Mouse (Mus musculus) common myeloid progenitor, adult 5-6 weeks (primary cell): ENCODE data around the gene Gucy2g. TPM values are rescaled to one million over a fixed set of nuclear protein-coding genes. Genes with fewer than 3 reads are reported as not detected.
"Not testable (repeated sequence)": the region's sequence is repeated elsewhere in the genome, so short reads cannot be mapped to it uniquely, and the experiment has no call there.

ENCODE experiments used
- ATAC-seq: replicated peaks from 2 replicates; pipeline ENCODE4 v1.8.0; 2016; ENCODE audit warnings: low read depth, mild to moderate bottlenecking, moderate TSS enrichment, inconsistent platforms; ENCODE audit not compliant: poor library complexity, severe bottlenecking
- total RNA-seq: library from RNA; stranded (forward); fragments of 200-1000, 187-1606 nt; gene quantifications from 2 replicates; pipeline ENCODE4 v1.2.3, GENCODE M21; 2017

Gucy2g gene
- total RNA-seq, 1 experiment from 2014 or later = 0.05 TPM

DNA sequence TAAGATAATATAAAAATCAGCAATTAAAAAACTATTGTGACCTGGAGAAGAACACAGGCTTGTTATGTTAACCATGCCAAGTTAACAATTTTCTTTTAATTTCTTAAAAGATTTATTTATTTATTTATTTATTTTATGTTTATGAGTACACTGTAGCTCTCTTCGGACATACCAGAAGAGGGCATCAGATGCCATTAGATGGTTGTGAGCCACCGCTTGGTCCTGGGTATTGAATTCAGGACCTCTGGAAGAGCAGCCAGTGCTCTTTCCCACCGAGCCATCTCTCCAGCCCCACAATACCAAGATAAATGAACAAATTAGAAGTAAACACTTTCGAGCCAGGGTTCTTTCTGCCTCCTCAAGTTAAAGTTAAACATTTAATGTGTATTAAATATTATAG, 32.4 kb downstream of the Gucy2g start:
- no peak for ATAC-seq

DNA sequence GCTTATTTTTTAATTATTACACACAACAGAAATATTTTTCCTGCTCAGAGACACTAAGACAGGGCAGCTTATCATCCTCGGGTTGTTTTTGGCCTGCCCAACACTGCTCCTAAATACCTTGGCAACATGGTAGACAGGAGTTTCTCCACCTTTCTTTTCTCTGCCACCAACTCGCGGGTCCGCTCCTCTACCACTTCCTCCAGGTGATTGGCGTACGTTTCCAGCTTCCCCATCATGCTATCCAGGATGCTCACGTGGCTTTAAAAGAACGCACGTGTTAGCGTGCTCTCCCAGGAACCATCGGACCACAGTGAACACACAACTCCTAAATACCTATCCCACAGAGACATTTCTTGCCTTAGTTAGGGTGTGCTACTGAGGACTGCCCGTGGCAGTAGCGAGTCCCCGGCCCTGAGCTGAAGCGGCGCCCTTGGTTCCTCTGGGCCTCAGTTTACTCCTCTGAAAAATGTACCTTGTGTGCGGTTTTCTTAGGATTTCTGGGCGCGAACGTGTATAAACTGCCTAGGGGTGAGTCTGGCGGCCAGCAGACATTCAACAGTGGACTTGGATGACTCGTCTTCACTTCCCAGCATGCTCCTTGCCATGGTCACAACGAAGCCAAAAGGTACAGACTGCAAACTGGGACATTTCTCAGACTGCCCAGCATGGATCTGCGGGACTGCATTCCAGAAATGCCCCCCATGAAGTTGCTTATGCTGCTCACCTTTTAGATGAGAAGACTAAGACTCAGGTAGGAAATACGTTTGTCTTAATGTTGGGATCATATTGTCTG, 33.1 kb downstream of the Gucy2g start:
- ATAC-seq = no peak

DNA sequence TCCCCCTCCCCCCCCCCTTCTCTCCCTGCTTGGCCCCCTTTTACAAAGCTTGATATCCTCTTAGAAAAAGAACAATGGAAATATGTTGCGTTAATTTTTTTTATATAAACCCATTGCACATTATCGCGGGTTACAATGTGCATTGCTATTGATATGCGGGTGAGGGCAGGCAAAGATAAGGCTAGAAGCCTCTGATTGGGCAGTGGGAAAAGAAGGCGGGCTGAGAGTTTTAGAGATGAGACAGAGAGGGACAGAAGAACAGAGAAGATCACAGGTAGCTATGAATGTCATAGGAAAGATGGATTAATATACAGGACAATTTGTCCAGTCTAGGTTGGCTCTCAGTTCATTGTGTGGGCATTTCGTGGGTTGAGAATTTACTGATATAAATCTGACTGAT, 33.8 kb downstream of the Gucy2g start:
- peak; percentile 54 for ATAC-seq

DNA sequence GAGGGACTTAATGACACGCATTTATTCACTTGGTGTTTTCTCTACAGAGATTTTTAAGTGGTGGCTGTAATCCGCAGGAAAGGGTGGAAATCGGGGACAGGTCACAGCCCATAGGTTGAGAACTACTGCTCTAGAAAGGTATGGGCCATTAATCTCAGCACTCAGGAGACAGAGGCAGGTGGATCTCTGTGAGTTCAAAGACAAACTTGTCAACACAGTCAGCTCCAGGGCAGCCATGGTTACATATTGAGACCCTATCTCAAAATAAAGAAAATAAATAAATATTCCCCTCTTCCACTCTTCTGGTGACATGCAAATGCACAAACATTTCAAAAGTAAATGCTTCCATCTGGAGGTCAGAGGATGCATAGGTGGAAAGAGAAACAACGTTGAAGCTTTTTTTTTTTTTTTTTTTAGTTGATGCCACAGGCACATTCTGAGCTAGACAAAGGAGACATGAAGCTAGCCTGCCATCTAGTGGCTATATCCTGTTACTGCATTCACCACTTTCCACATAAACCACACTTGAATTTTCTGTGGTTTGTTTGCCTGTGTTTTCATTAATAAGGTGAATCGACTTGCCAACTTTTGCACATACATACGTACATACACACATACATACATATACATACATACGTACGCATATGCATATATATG, 34.4 kb downstream of the Gucy2g start:
- peak; percentile 85 for ATAC-seq

DNA sequence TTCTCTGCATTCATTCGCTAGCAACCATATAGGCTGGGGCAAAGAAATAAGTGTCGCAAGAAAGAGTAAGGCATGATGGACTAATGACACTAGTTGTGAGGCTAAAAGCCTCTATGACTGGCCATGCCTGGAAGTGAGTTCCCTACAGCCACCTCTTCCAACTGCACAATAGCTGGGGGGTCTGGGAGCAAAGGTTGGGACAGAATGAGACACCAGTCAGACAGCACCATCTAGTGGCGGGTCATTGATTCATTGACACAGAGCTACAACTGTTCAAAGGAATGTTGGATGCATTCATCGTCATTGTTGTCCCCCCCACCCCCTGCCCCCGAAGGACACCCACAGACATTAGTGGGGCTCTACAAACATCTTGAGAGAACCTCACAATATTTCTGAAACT, 42.7 kb downstream of the Gucy2g start:
- peak; percentile 76 for ATAC-seq

DNA sequence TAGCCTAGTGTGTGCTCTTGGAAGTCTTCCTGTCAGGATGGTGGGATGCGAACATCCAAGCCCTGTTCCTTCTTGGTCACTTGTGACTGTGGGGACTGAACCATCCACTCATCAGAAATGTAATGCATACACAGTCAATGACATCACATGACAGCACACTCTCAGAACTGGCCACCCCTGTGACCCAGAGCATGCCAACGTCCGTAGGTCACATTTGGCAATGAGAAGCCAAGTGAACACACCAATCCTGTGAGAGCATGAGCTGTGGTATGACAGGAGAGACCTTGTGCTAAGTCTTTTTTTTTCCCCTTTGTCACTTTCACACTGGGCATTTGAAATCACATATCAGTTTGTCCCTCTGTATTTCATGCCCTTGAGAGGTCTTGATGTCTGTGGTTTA, 45.5 kb downstream of the Gucy2g start:
- no peak for ATAC-seq

DNA sequence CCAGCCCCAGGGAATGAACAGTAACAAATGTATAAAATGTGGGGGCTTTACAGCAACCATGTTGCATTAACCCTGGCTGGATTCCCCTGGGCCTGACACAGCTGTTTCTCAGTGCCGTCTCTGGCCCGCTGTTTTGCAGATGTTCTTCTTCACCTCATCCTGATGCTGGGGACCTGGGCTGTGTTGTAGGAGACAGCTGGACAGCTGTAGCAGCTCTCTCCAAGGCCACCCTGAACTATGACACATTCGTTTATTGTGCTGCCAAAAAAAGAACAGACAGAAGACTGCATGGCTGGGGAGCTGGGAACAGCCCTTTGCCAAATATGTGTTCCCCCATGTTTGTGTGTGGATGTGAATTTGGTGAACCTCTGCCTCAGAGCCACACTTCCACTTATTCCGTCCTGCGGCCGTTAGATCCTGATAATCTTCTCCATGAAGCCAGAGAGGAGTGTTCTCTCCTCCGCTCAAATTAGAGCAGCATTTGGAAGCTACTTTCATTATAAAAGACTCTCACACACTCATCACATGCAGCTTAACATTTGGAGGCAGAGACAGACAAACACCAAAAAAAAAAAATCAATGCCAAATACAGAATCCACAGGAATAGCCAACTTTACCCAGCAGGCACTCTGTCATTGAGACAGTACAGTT, 46.4 kb downstream of the Gucy2g start:
- no peak for ATAC-seq

DNA sequence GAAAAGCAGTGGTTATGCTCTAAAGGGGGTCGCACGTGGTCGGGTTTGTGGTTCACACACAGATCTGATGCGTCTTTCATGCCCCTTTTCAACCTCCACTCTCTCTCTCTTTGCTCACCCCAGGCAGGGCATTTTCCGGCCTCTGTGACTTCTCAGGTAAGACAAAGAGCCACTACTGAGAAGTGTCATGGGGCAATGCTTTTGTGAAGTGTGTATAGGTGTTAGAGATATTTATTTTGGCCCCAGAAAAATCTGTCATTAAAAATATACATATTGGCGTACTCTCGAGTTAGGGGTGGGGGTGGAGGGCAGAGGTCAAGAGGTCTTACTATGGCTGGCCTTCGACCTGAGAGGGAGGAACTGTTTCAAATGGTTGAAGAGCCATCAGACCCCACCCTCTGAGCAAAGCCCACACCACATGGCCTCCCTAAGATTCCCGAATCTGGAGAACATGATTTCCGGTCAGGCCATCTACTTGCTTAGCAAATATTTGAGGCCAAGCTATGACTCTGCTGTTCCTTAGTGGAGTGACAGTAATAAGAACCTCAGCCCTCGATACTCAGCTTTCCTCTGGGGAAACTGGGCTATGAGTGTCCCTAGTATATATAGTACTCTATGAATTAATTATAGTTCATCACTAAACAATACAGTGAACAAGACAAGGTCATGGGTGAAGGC, 47.2 kb downstream of the Gucy2g start:
- no peak for ATAC-seq

DNA sequence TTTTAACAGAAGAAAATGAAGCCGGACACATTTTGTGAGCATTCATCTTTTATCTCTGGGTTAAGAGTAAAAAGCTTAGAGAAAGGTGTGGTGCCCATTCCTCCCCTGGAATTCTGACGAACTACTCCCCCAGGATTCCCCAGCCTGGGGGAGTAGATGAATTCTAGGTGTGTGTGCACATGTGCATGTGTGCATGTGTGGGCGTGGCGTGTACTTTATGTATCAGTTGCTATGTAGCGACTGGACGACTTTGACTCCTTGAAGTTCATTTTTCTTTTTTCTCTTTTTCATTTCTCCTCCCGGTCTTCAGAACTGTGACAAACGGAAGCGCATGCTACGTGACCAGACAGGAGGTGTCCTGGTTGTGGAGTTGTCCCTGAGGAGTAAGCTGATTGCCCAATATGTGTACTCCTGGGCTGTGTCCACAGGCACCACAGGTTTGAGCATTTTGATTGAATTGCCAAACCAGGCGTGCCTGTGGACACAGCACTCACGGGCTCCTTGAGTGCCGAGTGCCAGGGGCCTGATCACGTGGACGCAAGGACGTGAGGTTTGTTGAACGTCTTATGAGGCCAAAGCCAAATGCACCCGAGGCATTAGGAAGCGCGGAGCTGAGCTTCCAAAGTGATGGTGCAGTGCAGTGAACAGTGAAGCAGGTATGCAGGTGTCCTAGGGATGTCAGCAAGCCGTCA, 48.6 kb downstream of the Gucy2g start:
- ATAC-seq = no peak

DNA sequence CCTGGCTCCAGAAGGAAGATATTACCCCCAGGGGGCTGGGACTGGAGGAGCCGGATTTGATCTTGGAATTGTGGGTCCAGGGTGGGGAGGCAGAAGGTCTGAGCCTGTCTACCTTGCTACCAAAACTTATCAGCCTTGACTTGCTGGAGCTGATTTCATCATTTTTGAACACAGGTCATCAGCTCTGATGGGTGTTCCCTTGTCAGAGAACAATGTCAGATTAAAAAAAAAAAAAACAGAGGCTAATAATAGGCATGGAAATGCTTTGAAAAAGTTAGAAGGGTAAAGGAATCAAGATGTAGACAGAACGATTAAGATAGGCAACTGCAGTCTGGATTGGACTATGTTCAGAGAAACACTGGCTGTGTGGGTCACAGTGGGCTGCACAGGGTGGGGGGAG, 49.4 kb downstream of the Gucy2g start:
- ATAC-seq = no peak

DNA sequence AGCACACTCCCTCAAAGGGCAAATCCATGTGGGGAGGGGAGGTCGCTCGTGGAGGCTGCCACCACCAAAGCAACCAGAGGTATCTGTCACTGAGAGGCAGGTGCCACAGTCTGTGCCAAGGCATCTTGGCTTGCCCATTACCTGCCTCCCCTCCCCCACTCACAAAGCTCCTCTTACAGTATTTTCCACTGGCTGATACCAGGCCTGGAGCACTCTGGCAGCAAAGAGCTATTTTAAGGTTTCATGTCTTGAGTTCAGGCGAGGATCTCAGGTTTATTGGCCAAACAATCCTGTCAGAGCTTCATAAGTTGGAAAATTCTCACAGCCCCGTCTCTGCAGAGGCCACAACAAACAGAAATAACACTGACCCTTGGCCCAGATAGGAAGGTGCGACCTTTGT, 51.0 kb downstream of the Gucy2g start:
- no peak for ATAC-seq

DNA sequence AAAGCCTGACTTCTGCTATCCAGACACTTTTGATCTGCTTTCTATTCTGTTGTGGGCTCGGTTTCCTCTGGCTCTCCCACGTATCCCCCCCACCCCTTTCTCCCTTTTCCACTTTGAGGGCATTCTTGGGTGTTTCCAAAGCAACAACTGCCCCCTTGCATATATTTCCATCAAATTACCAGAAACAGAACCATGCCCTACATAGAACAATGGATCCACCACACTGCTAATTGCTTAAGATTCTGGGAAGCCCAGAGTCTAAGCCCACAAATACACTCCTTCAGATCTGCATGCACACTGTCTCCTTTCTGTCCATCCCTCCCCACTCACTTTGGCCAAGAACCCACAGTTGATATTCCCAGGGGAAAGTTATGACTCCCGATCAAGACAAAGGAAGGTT, 55.4 kb downstream of the Gucy2g start:
- no peak for ATAC-seq

DNA sequence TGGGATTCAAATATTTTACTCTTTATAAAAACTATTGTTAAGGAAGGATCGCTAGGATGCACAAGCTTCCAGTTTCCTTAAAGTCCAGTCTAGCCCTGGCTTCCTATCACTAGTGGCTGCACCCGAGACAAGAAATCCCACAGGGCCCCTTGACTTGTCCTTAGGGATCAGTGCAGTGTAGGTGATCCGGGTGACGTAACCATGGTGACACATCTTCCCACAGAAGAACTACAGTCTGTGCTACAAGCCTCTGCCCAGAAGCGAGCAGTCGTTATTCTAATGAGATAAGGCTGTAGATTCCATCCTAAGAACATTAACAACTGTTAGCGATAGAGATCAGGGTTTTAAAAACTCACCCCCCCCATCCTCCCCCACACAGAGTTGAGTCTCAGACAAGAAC, 56.0 kb downstream of the Gucy2g start:
- no peak for ATAC-seq

DNA sequence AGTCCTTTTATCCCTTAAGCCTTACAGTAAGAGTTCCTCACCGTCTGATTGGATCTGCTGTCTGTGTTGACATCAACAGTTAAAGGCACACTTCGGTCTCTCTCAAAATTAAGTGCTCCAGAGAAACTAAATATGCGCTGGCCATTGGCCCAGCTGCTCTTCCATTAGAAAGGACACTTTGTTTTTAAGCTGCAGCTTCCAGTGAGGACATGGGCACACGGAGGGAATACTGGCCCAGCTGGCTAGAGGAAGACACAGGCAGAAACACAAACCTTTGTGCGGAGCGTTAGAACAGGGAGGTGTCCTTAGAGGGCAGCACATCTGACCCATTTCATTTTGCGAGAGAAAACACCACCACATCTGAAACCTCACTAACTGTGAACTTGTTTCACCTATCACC, 56.6 kb downstream of the Gucy2g start:
- no peak for ATAC-seq

DNA sequence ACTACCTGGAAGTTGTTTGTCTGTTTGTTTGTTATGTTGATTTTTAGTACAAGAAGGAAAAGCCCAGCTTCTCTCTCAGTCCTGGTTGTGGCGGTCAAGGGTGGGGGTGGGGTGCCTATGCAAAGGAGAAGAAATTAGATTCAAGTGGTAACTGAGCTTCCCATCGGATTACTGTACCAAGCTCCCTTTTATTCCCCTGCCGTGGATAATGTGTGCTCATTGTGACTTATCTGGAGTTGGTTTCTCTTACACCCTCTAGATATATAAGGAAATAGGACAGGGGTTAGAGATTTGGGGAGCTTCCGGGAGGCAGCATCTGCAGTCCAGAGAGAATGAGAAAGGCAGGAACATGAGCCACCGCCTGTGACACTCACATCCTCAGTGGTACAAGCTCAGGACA, 60.6 kb downstream of the Gucy2g start, which contains the start of gene Tectb:
TSS of gene Tectb (plus strand) at position 301 of the 400 bp plus-strand sequence.
- no peak for ATAC-seq

DNA sequence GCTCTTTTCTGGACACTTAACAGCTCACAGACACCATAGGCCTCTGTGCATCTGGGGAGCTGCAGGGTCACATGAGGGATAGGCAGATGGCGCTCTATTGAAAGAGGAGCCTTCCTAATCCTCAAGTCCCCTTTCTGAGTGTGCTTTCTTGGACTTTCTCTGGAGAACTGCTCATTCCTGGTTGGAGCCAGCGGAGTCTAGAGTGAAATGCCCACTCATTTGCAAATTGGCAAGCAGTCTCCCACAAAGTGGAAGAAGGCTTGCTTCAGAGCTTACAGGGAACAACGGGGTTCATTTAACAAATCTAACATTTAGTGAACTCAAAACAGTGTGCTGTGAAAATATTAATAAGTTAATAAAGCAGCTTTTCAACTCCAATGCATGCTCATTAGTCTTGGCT, 63.9 kb downstream of the Gucy2g start:
- no peak for ATAC-seq

DNA sequence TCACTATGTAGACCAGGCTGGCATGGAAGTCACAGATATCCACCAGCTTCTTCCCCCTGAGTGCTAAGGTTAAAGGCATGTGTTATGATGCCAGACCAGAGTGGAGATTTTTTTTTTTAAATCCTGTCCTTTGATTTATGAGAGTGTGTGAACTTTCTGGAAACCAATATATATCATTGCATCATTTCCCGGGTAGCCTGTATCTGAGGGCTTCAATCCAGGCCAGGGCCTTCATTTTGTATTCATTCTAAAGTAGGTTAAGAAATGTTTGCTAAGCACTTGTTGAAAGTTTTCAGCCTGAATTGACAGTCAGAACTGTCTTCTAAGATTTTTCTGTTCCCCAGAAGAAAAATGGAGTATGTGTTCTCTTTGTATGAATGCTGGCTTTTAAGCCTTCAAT, 69.5 kb downstream of the Gucy2g start:
- ATAC-seq = no peak

DNA sequence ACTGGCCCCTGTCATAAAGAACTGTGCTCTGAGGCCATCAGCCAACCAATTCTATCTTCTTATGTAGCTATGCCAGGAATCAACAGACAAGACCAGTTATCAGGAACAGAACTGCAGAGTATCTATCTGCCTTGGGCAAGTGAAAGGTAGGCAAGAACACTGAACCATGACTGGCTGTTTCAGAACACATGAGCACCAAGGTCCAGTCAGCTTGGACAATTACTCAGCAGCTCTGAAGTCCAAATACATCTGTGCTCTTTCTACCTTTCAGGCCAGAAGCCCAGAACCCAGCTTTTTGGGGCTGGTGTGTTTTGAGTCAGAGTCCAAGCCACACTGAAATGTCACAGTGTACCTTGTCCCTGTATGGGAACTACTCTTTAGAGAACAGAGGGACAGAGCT, 70.6 kb downstream of the Gucy2g start:
- no peak for ATAC-seq

DNA sequence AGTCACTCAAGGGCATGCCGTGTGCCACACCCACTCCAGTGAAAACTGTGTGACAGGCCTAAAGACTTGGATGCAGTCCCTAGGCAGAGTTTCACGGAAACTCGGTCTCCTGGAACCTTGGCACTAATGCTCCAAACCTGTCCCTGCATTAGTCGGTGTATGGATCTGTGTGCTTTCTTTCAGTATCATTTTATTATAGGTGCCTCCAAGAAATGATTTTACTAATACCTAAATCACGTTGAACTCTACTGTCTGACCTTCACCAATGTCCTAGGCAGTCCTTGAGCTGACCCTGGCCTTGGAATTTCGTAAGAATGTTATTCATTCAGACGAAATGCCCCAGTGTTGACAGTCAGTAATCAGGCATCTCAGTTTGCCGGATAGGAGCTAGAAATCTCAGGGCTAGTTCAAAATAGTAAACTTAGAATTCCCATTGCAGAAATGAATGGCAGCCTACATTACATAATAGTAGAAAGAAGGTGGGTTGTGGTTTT, 71.8 kb downstream of the Gucy2g start:
- ATAC-seq = not testable (repeated sequence)

DNA sequence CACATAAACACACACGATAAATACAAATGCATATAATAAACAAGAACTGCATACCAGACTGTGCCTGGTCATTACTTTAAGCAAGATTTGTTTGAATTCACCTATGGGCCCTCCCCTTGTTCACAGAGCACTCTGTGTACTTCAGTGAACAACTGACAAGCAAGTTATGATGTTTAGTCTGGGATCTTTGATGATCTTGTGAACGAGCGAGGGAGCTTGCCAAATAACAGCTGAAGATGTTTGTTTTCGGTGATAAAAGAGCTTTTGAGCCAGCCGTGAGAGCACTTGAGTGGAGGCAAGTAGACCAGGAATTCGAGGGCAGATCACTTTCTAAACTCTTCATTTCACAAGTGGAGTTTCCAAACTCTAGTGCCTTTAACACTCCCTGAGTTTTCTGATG, 72.7 kb downstream of the Gucy2g start:
- ATAC-seq = no peak
